Mouse (Mus musculus): ENCODE data around the gene Dnmt3b. TPM values are rescaled to one million over a fixed set of nuclear protein-coding genes. Genes with fewer than 3 reads are reported as not detected.
"Not testable (repeated sequence)": the region's sequence is repeated elsewhere in the genome, so short reads cannot be mapped to it uniquely, and the experiment has no call there.

Gene Dnmt3b
- polyA plus RNA-seq, 1 experiment: 0.08 TPM

DNA sequence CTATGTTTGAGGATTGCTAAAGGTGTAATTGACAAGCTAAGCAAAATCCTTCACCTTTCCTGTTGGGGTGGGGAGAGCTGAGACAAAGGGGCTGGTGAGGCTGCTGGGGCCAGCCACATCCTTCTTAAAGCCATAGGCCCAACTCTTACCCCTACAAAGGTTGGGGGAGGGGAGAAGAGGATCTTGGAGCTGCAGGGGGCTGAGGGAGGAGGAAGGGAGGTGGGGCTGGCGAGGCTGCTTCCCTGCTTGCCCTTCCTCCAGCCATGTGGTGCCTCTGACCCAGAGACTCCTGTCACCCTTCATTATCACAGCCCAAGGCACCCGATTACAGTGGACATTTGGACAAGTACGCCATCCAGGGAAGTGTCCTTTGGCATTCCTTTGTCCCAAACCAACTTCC lies 2.4 kb downstream of the Dnmt3b start:
- peaks cover 29% of the 10 kb centered on the region for H3K27me3 ChIP-seq (ENCODE audit: control insufficient read depth)
- H3K4me3 ChIP-seq (replicated peaks): no peak overlapping the region
- H3K4me1 ChIP-seq (ENCODE audit: control insufficient read depth): peaks cover 22% of the 10 kb centered on the region
- H3K36me3 ChIP-seq (ENCODE audit: control insufficient read depth): no peaks in the 10 kb centered on the region
- no peak for TF ChIP-seq TAL1 (IDR thresholded peaks at IDR 0.05; ENCODE audit: low read length)
- no peak for TF ChIP-seq GATA1 (IDR thresholded peaks at IDR 0.05; ENCODE audit: low read length)
- no peaks in the 10 kb centered on the region for H3K9me3 ChIP-seq (ENCODE audit: control insufficient read depth, low read length)

DNA sequence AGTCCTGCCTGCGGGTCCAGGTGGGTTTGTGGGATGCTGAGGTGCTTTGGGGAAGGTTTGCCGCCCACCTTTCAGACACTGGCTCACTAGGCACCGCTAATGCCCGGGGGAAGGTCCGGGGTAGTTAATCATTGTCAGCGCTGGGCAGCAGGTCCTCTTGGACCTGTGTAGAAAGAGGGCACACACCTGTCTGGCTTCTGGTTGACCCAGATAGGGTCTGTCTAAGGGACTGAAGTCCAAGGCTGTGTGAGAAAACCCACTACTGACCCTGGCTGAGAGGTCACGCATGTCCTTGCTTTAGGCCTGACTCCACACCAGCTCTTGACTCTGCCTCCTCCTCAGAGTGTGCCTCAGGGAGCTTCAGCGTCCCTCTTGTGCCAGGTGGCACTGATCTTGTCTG lies 8.4 kb downstream of the Dnmt3b start:
- not testable (repeated sequence) for H3K36me3 ChIP-seq (ENCODE audit: control insufficient read depth); H3K27me3 ChIP-seq (ENCODE audit: control insufficient read depth); H3K4me1 ChIP-seq (ENCODE audit: control insufficient read depth); H3K4me3 ChIP-seq (replicated peaks); H3K9me3 ChIP-seq (ENCODE audit: control insufficient read depth, low read length)

DNA sequence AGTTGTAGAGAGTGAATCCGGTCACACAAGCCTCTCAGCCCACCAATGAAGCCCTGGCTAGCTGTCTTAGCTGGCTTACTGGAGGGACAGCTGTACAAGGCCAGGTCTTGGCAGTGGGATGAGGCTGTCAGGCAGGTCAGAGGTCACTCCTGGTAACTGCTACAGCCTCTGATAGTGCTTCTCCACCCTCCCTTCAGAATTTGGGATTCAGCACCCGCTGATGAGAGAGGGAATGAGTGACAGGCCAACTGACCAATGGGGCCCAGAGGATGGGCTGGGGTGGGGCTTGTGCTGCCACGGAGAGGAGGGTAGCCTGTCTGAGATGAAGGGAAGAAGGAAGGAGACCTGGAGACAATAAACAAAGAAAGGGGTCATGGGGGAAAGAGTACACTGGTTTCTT lies 11.4 kb downstream of the Dnmt3b start:
- no peaks in the 10 kb centered on the region for H3K9me3 ChIP-seq (ENCODE audit: control insufficient read depth, low read length)
- H3K4me1 ChIP-seq (ENCODE audit: control insufficient read depth): no peaks in the 10 kb centered on the region
- no peak overlapping the region for H3K4me3 ChIP-seq (replicated peaks)
- H3K36me3 ChIP-seq (ENCODE audit: control insufficient read depth): no peaks in the 10 kb centered on the region; the same call in 1 of the 2 replicates
- no peaks in the 10 kb centered on the region for H3K27me3 ChIP-seq (ENCODE audit: control insufficient read depth)
- TF ChIP-seq TAL1 (IDR thresholded peaks at IDR 0.05; ENCODE audit: low read length) (no peak), GATA1 (IDR thresholded peaks at IDR 0.05; ENCODE audit: low read length) (no peak)

GRCm38 (mm10) chr2:153665401-153665800 lies 16.2 kb downstream of the Dnmt3b start:
- Histone ChIP-seq H3K9me3 (ENCODE audit: control insufficient read depth, low read length) (no peaks in the 10 kb centered on the region), H3K27me3 (ENCODE audit: control insufficient read depth) (no peaks in the 10 kb centered on the region), H3K36me3 (ENCODE audit: control insufficient read depth) (no peaks in the 10 kb centered on the region; the same call in 1 of the 2 replicates), H3K4me3 (replicated peaks) (no peak overlapping the region), H3K4me1 (ENCODE audit: control insufficient read depth) (no peaks in the 10 kb centered on the region)
- TF ChIP-seq GATA1 (IDR thresholded peaks at IDR 0.05; ENCODE audit: low read length) (no peak), TAL1 (IDR thresholded peaks at IDR 0.05; ENCODE audit: low read length) (no peak)

DNA sequence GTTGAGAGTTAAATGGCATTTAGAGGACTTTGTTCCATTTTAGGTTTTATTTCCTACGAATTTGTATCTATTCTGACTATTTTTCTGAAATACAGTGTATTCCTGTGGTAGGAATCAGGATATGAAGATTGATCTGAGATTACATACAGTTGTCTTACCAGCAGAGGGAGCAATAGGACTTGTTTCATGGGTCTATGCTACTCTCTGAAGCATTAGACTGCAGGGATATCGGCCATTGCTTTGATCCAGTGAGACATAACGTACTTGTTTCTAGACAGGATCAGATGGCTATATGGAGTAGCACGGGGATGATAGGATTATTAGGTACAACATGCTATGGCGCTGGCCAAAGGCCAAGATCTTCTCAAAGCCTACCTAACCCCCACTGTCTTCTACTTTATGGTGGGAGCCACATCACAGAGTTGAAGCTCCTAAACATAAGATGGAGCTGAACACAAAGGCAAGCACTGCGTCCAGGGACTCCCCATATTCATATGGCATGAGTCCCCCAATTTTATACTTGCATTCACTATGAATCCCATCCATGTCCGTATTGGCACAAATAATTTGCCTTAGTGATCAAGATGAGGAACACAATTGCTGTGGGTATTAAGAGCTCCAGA lies 19.6 kb downstream of the Dnmt3b start:
- Histone ChIP-seq H3K4me3 (replicated peaks) (no peak overlapping the region), H3K9me3 (ENCODE audit: control insufficient read depth, low read length) (no peaks in the 10 kb centered on the region), H3K27me3 (ENCODE audit: control insufficient read depth) (no peaks in the 10 kb centered on the region), H3K4me1 (ENCODE audit: control insufficient read depth) (no peaks in the 10 kb centered on the region), H3K36me3 (ENCODE audit: control insufficient read depth) (no peaks in the 10 kb centered on the region)
- TF ChIP-seq TAL1 (IDR thresholded peaks at IDR 0.05; ENCODE audit: low read length) (no peak), GATA1 (IDR thresholded peaks at IDR 0.05; ENCODE audit: low read length) (no peak)

- Histone ChIP-seq H3K36me3 (ENCODE audit: control insufficient read depth) (no peaks in the 10 kb centered on the region; the same call in 1 of the 2 replicates), H3K9me3 (ENCODE audit: control insufficient read depth, low read length) (no peaks in the 10 kb centered on the region), H3K27me3 (ENCODE audit: control insufficient read depth) (no peaks in the 10 kb centered on the region), H3K4me1 (ENCODE audit: control insufficient read depth) (peaks cover 4% of the 10 kb centered on the region), H3K4me3 (replicated peaks) (no peak overlapping the region)
- TF ChIP-seq TAL1 (IDR thresholded peaks at IDR 0.05; ENCODE audit: low read length): no peak
- no peak for TF ChIP-seq GATA1 (IDR thresholded peaks at IDR 0.05; ENCODE audit: low read length)
Observed at GRCm38 (mm10) chr2:153670111-153670510, 20.9 kb downstream of the Dnmt3b start.

DNA sequence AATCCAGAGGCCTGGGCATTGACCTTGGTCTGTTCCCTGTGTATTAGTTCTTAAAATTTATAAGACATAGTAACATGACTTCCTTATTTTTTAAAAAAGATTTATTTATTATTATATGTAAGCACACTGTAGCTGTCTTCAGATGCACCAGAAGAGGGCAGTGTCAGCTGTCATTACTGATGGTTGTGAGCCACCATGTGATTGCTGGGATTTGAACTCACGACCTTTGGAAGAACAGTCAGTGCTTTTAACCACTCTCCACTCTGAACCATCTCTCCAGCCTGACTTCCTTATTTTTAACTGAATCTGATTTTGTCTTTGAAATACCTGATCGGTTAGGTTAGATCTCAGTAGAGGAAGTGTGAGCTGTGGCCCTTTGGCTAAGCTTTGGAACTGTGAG lies 23.4 kb downstream of the Dnmt3b start:
- Histone ChIP-seq H3K27me3 (ENCODE audit: control insufficient read depth) (no peaks in the 10 kb centered on the region), H3K4me3 (replicated peaks) (no peak overlapping the region), H3K4me1 (ENCODE audit: control insufficient read depth) (peaks cover 13% of the 10 kb centered on the region), H3K9me3 (ENCODE audit: control insufficient read depth, low read length) (no peaks in the 10 kb centered on the region), H3K36me3 (ENCODE audit: control insufficient read depth) (no peaks in the 10 kb centered on the region; the same call in 1 of the 2 replicates)
- TF ChIP-seq GATA1 (IDR thresholded peaks at IDR 0.05; ENCODE audit: low read length) (no peak), TAL1 (IDR thresholded peaks at IDR 0.05; ENCODE audit: low read length) (no peak)

- H3K4me1 ChIP-seq (ENCODE audit: control insufficient read depth): peaks cover 13% of the 10 kb centered on the region
- not testable (repeated sequence) for H3K4me3 ChIP-seq (replicated peaks); H3K36me3 ChIP-seq (ENCODE audit: control insufficient read depth); H3K27me3 ChIP-seq (ENCODE audit: control insufficient read depth); H3K9me3 ChIP-seq (ENCODE audit: control insufficient read depth, low read length)
Observed at GRCm38 (mm10) chr2:153675364-153675763, 26.1 kb downstream of the Dnmt3b start.

- TF ChIP-seq TAL1 (IDR thresholded peaks at IDR 0.05; ENCODE audit: low read length) (no peak), GATA1 (IDR thresholded peaks at IDR 0.05; ENCODE audit: low read length) (no peak)
- H3K36me3 ChIP-seq (ENCODE audit: control insufficient read depth): no peaks in the 10 kb centered on the region; the same call in 1 of the 2 replicates
- H3K4me1 ChIP-seq (ENCODE audit: control insufficient read depth): peaks cover 13% of the 10 kb centered on the region
- H3K27me3 ChIP-seq (ENCODE audit: control insufficient read depth): no peaks in the 10 kb centered on the region
- H3K9me3 ChIP-seq (ENCODE audit: control insufficient read depth, low read length): no peaks in the 10 kb centered on the region
- H3K4me3 ChIP-seq (replicated peaks): no peak overlapping the region
Observed at GRCm38 (mm10) chr2:153676944-153677343, 27.7 kb downstream of the Dnmt3b start.

DNA sequence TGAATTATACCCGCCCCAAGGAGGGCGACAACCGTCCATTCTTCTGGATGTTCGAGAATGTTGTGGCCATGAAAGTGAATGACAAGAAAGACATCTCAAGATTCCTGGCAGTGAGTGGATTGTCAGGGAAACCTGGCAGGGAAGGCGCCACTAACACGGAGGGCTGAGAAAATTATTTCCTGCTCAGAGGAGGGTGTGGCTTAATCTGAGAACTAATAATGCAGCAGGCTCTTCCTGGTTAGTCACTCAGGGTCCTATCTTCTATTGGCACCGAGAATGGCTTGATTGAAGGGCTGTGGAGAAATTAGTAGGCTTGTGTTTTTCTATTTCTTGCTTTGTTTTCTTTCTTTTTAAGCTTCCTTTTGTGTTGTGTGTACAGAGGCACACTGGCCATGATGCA lies 28.3 kb downstream of the Dnmt3b start:
- no peak for TF ChIP-seq GATA1 (IDR thresholded peaks at IDR 0.05; ENCODE audit: low read length)
- no peak for TF ChIP-seq TAL1 (IDR thresholded peaks at IDR 0.05; ENCODE audit: low read length)
- Histone ChIP-seq H3K4me3 (replicated peaks) (no peak overlapping the region), H3K36me3 (ENCODE audit: control insufficient read depth) (no peaks in the 10 kb centered on the region; the same call in 1 of the 2 replicates)

More for the DNA sequence above, 28.3 kb downstream of the Dnmt3b start:
- Histone ChIP-seq H3K27me3 (ENCODE audit: control insufficient read depth) (no peaks in the 10 kb centered on the region), H3K4me1 (ENCODE audit: control insufficient read depth) (peaks cover 13% of the 10 kb centered on the region), H3K9me3 (ENCODE audit: control insufficient read depth, low read length) (no peaks in the 10 kb centered on the region)

All from erythroblast, embryonic 14.5 days (primary cell).